Mouse (Mus musculus) neural tube, postnatal 0 days (tissue): ENCODE measurements around the gene Akt3. TPM values are rescaled to one million over a fixed set of nuclear protein-coding genes. Genes with fewer than 3 reads are reported as not detected.

Experiments used
- polyA plus RNA-seq: library from polyadenylated mRNA; unstranded; fragments of >200 nt; fragmentation: Nextera tagmentation; extraction: Ambion mirVana; gene quantifications from 2 replicates; pipeline ENCODE4 v1.2.1, GENCODE M21; 2015

The Akt3 gene
- 10.0 and 13.4 TPM in 2 replicates for polyA plus RNA-seq

GRCm38 (mm10) chr1:177258034-177258342 is at the start of gene Akt3:
TSS of gene Akt3 (minus strand) at chr1:177258203.

Other genes with a start within 250 kb of the Akt3 start
- gene Zbtb18, start 184.1 kb upstream of the Akt3 start, polyA plus RNA-seq: 6.8 and 7.0 TPM in 2 replicates